ENCODE assay signal across 26 mouse cellular contexts in the genomic region with DNA sequence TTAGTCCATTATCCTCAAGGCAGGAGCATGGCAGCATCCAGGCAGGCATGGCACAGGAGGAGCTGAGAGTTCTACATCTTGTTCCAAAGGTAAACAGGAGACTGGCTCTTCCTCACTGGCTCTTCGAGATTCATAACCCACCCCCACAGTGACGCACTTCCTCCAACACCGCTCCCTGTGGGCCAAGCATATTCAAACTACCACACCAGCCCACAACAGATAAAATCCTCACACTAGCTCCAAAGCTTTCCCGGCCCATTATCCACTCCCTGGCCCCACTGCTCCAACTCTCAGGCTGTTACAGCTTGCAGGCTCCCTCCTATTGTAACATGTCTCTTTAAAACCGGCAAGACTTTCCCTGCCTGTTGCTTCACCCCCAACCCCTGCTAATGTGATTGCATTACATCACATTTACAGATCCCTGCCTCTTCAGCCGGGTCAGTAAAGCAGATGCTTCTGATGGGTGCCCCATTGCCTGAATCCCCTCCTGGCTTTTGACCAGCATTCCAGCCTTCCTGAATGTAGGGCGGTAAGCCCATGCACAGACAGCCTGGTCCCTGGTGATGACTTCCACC.
A peak's percentile ranks its signal among the peaks of the same experiment; 100 is the strongest.
DNase-seq lines count a peak whose midpoint lies in the region; ATAC-seq and TF ChIP-seq lines count a peak whose summit lies in the region.
"Had no signal": no experiment of that assay in that cellular context is flagged by ENCODE, and none has a peak within 500 bp of the region (broad histone marks: within the 10 kb centered on the region; RNA-seq: fewer than 3 reads in every experiment).

No protein-coding gene starts in this region.

- 79% methylated on average over 7 of the region's 7 CpGs for whole genome bisulfite sequencing in midbrain, embryonic 11.5 days
- 76% methylated on average over 7 of the region's 7 CpGs for WGBS in midbrain, postnatal 0 days

- peak; percentile 49 to 57 for DNase-seq in left cerebral cortex, adult 18-20 months (ENCODE audit: low spot score in 2 of 2)
- no peak for DNase-seq in left cerebral cortex, adult 8-10 months (ENCODE audit: low spot score in 2 of 2)
- DNase-seq in midbrain, embryonic 11.5 days (ENCODE audit: low spot score, missing footprints) = no peak
- no peak for DNase-seq in midbrain, postnatal 0 days (ENCODE audit: low spot score)
- DNase-seq in brain, adult 2 months (ENCODE audit: low read depth, low spot score) = peak; percentile 43
- DNase-seq in gastrocnemius, postnatal 25 days = no peak
- no peak for DNase-seq in left cerebral cortex, adult 9 months (ENCODE audit: low spot score in 2 of 2)
- DNase-seq: adrenal gland, postnatal 25 days; B cell, adult 2 months; cerebellum, adult 9-10 months; gastrocnemius, postnatal 14 days; kidney, adult 9 months; kidney, postnatal 14 days; layer of hippocampus, postnatal 36 days; liver, postnatal 0 days; right cerebral cortex, postnatal 4 days; thymus, postnatal 14 days had no signal

- H3K4me3 ChIP-seq in midbrain, embryonic 11.5 days (ENCODE audit: low read depth, low read length) = no peak overlapping the region
- H3K4me3 ChIP-seq in midbrain, postnatal 0 days (ENCODE audit: low read depth, low read length) = no peak overlapping the region
- H3K4me3 ChIP-seq: hindbrain, embryonic 10.5 days; layer of hippocampus, adult 2 months; midbrain, embryonic 13.5 days had no signal

- H3K4me2 ChIP-seq in midbrain, embryonic 11.5 days = no peak overlapping the region
- H3K4me2 ChIP-seq in midbrain, postnatal 0 days (ENCODE audit: low read depth, low read length, poor library complexity, severe bottlenecking) = no peak overlapping the region
- H3K4me2 ChIP-seq: heart, embryonic 11.5 days; liver, embryonic 11.5 days; midbrain, embryonic 13.5 days had no signal

- no peaks in the 10 kb centered on the region for H3K9me3 ChIP-seq in midbrain, embryonic 11.5 days (ENCODE audit: control insufficient read depth, low read length)
- H3K9me3 ChIP-seq in midbrain, postnatal 0 days (ENCODE audit: low read length) = no peaks in the 10 kb centered on the region
- H3K9me3 ChIP-seq: midbrain, embryonic 13.5 days had no signal

- no peak overlapping the region for H3K27ac ChIP-seq in midbrain, embryonic 11.5 days (ENCODE audit: low read depth, low read length)
- no peak overlapping the region for H3K27ac ChIP-seq in midbrain, postnatal 0 days (ENCODE audit: low read depth, low read length)
- H3K27ac ChIP-seq: hindbrain, embryonic 10.5 days; hindbrain, postnatal 0 days; layer of hippocampus, adult 2 months; macrophage; midbrain, embryonic 13.5 days had no signal

- no peaks in the 10 kb centered on the region; the same call in 1 of the 2 replicates for H3K4me1 ChIP-seq in midbrain, embryonic 11.5 days (ENCODE audit: control insufficient read depth, insufficient read depth, low read length)
- no peaks in the 10 kb centered on the region for H3K4me1 ChIP-seq in midbrain, postnatal 0 days (ENCODE audit: insufficient read depth, low read length)
- H3K4me1 ChIP-seq: hindbrain, embryonic 10.5 days had no signal

- ATAC-seq in midbrain, embryonic 11.5 days (ENCODE audit: low FRiP score) = 0 out of 2 replicates have a peak, but pooled peaks have one; percentile 22
- ATAC-seq in midbrain, postnatal 0 days (ENCODE audit: low FRiP score) = no peak
- ATAC-seq: forebrain, embryonic 14.5 days; hindbrain, postnatal 0 days; intestine, embryonic 16.5 days; liver, postnatal 0 days; midbrain, embryonic 13.5 days had no signal

- no peaks in the 10 kb centered on the region for H3K27me3 ChIP-seq in midbrain, embryonic 11.5 days (ENCODE audit: control insufficient read depth, insufficient read depth, low read length)
- no peaks in the 10 kb centered on the region for H3K27me3 ChIP-seq in midbrain, postnatal 0 days (ENCODE audit: insufficient read depth, low read length)
- H3K27me3 ChIP-seq: midbrain, embryonic 13.5 days had no signal

- no peaks in the 10 kb centered on the region for H3K36me3 ChIP-seq in midbrain, embryonic 11.5 days (ENCODE audit: control insufficient read depth, insufficient read depth, low read length)
- no peaks in the 10 kb centered on the region for H3K36me3 ChIP-seq in midbrain, postnatal 0 days (ENCODE audit: insufficient read depth, low read length)
- H3K36me3 ChIP-seq: hindbrain, embryonic 10.5 days; midbrain, embryonic 13.5 days had no signal

- H3K9ac ChIP-seq in midbrain, embryonic 11.5 days (ENCODE audit: low read length) = no peak overlapping the region
- no peak overlapping the region for H3K9ac ChIP-seq in midbrain, postnatal 0 days (replicated peaks; ENCODE audit: low read length, poor library complexity, severe bottlenecking)
- H3K9ac ChIP-seq: liver, postnatal 0 days; midbrain, embryonic 13.5 days had no signal

- TF ChIP-seq CTCF in midbrain, postnatal 0 days (IDR thresholded peaks at IDR 0.05) = no peak

Comparison
In these comparisons a context has a peak if more than half of its experiments do, and no peak if none do; other contexts are left out.
1. DNase-seq: peak in left cerebral cortex, adult 18-20 months (2 of 2) and brain, adult 2 months (single experiment); none in left cerebral cortex, adult 8-10 months (0 of 2), midbrain, embryonic 11.5 days (single experiment), midbrain, postnatal 0 days (single experiment), gastrocnemius, postnatal 25 days (single experiment) and left cerebral cortex, adult 9 months (0 of 2).